Mouse (Mus musculus) lung, adult 2 months (tissue): ENCODE results near the gene Lbp.

Experiments used
- CTCF ChIP-seq: fragments of 200-500 bp; IDR thresholded peaks from 2 replicates; pipeline ENCODE4 v1.5.1; 2011; ENCODE audit warnings: mild to moderate bottlenecking, low read length, control low read depth; ENCODE audit not compliant: insufficient read depth
- POLR2A ChIP-seq: fragments of 200-500 bp; IDR thresholded peaks from 2 replicates; pipeline ENCODE4 v1.6.1; 2011; ENCODE audit warnings: low read depth, mild to moderate bottlenecking, control low read depth, low read length, borderline replicate concordance; ENCODE audit errors: extremely low read depth

DNA sequence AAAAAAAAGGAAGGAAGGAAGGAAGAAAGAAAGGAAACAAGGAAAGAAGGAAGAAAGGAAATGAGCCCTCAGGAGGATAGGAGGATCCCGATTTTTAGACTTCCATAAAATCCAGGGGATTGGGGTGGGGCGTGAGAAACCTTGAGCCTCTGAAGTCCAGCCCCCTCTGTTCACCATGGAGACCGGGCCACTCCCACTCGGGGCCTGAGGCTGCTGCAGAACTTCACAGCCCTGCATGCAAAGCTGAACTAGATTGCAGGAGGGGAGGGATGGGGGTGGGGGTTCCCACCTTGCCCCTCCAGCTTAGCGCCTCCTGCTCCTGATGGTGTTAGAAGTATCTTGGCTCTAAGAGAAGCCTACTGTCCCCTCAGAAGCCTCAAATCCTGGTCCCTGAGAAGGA lies 49.4 kb upstream of the Lbp start:
- no peak for TF ChIP-seq CTCF
- no peak for TF ChIP-seq POLR2A
